ENCODE assay signal across 22 mouse cellular contexts in the genomic region with DNA sequence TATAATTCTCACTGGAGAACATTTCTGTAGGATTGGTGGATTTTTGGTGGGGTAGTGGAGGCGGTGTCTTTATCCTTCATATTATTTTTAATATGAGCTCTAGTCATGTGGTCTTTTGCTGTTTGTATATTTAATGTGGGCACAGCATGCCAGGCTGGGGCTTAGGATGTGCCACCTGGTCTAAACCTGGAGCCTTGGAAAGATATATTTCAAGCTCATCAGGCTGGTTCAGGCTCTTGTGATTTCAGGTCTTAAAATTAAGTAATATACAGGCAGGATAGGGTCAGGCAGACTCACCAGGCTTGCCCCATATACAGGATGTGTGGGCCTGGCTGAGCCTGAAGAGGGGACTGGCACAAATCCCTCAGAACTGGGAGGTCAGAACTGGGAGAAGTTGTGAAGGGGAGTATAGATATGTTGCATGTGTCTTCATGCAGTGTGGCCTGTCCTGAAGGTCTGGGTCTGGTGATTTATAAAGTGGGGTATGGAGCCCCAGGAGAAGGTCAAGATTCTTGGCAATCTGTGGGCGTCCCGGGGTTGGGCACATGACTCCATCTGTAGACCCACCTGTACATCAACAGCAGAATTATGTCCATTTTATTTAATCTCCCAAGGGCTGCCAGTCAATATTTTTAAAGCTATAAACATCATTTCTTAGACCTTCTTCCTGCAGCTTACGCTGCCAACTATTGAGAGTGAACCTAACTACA.
DNase-seq lines count a peak whose midpoint lies in the region; ATAC-seq lines count a peak whose summit lies in the region.
"Had no signal": no experiment of that assay in that cellular context is flagged by ENCODE, and none has a peak within 500 bp of the region (broad histone marks: within the 10 kb centered on the region; RNA-seq: fewer than 3 reads in every experiment).

No protein-coding gene starts in this region.

- H3K4me1 ChIP-seq in forebrain, embryonic 11.5 days (replicated peaks; ENCODE audit: control insufficient read depth, insufficient read depth, low read length), result no peaks in the 10 kb centered on the region
- H3K4me1 ChIP-seq: embryonic facial prominence, embryonic 15.5 days; forebrain, embryonic 10.5 days; forebrain, embryonic 15.5 days; heart, embryonic 10.5 days; hindbrain, embryonic 13.5 days had no signal

- H3K4me2 ChIP-seq in forebrain, embryonic 11.5 days (ENCODE audit: low read depth, low read length, severe bottlenecking), result no peak overlapping the region
- H3K4me2 ChIP-seq: embryonic facial prominence, embryonic 15.5 days; forebrain, embryonic 15.5 days; hindbrain, embryonic 13.5 days had no signal

- no peak overlapping the region for H3K27ac ChIP-seq in forebrain, embryonic 11.5 days (ENCODE audit: low read depth, low read length)
- H3K27ac ChIP-seq: embryonic facial prominence, embryonic 15.5 days; forebrain, embryonic 10.5 days; forebrain, embryonic 15.5 days; heart, embryonic 10.5 days; hindbrain, embryonic 13.5 days had no signal

- peak; percentile 36; the same call in 1 of the 2 replicates for ATAC-seq in cerebellum, adult (ENCODE audit: insufficient number of reproducible peaks, low FRiP score, low TSS enrichment)
- ATAC-seq in forebrain, embryonic 11.5 days (replicated peaks; ENCODE audit: low FRiP score), result no peak
- ATAC-seq: forebrain, embryonic 15.5 days; intestine, postnatal 0 days had no signal

- H3K9me3 ChIP-seq in forebrain, embryonic 11.5 days (ENCODE audit: control insufficient read depth, low read length), result no peaks in the 10 kb centered on the region
- H3K9me3 ChIP-seq: embryonic facial prominence, embryonic 15.5 days; forebrain, embryonic 15.5 days; heart, embryonic 10.5 days; hindbrain, embryonic 13.5 days had no signal

- H3K4me3 ChIP-seq in forebrain, embryonic 11.5 days (ENCODE audit: low read depth, low read length), result no peak overlapping the region
- H3K4me3 ChIP-seq: embryonic facial prominence, embryonic 15.5 days; erythroblast, embryonic 14.5 days; forebrain, embryonic 10.5 days; forebrain, embryonic 15.5 days; heart, embryonic 10.5 days; hindbrain, embryonic 13.5 days had no signal

- H3K36me3 ChIP-seq in forebrain, embryonic 11.5 days (ENCODE audit: control insufficient read depth, insufficient read depth, low read length), result no peaks in the 10 kb centered on the region
- H3K36me3 ChIP-seq: embryonic facial prominence, embryonic 15.5 days; forebrain, embryonic 15.5 days; hindbrain, embryonic 13.5 days had no signal

- H3K9ac ChIP-seq in forebrain, embryonic 11.5 days (ENCODE audit: low read length), result no peak overlapping the region
- H3K9ac ChIP-seq: embryonic facial prominence, embryonic 15.5 days; forebrain, embryonic 15.5 days; hindbrain, embryonic 13.5 days had no signal

- DNase-seq in cerebellum, adult 11-12 months, result peak; percentile 40
- peak; percentile 46 for DNase-seq in cerebellum, adult 9-10 months
- peak; percentile 57 to 75 for DNase-seq in cerebellum, postnatal 25 days
- no peak for DNase-seq in urinary bladder, postnatal 14 days (ENCODE audit: low spot score)
- no peak for DNase-seq in forebrain, embryonic 11.5 days (ENCODE audit: low spot score)
- no peak for DNase-seq in ovary, postnatal 10 days (ENCODE audit: low spot score)
- DNase-seq: adrenal gland, adult 8-10 months; adrenal gland, postnatal 36 days; embryo, embryonic 11 days; gastrocnemius, postnatal 36 days; heart, adult 11 months; heart, postnatal 10 days; heart, postnatal 4 days; kidney, adult 8-10 months had no signal

- 96% methylated on average over 4 of the region's 4 CpGs for WGBS in forebrain, embryonic 11.5 days

- H3K27me3 ChIP-seq in forebrain, embryonic 11.5 days (ENCODE audit: control insufficient read depth, insufficient read depth, low read length), result no peaks in the 10 kb centered on the region
- H3K27me3 ChIP-seq: embryonic facial prominence, embryonic 15.5 days; forebrain, embryonic 15.5 days; hindbrain, embryonic 13.5 days had no signal

Comparison
In these comparisons a context has a peak if more than half of its experiments do, and no peak if none do; other contexts are left out.
1. DNase-seq: peak in cerebellum, adult 11-12 months (single experiment), cerebellum, adult 9-10 months (single experiment) and cerebellum, postnatal 25 days (2 of 2); none in urinary bladder, postnatal 14 days (single experiment), forebrain, embryonic 11.5 days (single experiment) and ovary, postnatal 10 days (single experiment).